ENCODE assay signal across 12 mouse cellular contexts in genomic region chr11:106851438-106851837, GRCm38 (mm10).
DNase-seq lines count a peak whose midpoint lies in the region; ATAC-seq and TF ChIP-seq lines count a peak whose summit lies in the region.
"Had no signal": no experiment of that assay in that cellular context is flagged by ENCODE, and none has a peak within 500 bp of the region (broad histone marks: within the 10 kb centered on the region; RNA-seq: fewer than 3 reads in every experiment).

No protein-coding gene starts in this region.

- H3K4me1 ChIP-seq in embryonic facial prominence, embryonic 11.5 days (ENCODE audit: control insufficient read depth, insufficient read depth, low read length) = no peaks in the 10 kb centered on the region
- H3K4me1 ChIP-seq in embryonic facial prominence, embryonic 10.5 days = no peaks in the 10 kb centered on the region
- H3K4me1 ChIP-seq in liver, adult 2 months (ENCODE audit: control insufficient read depth, insufficient read depth, low read length) = no peaks in the 10 kb centered on the region
- H3K4me1 ChIP-seq: hindbrain, embryonic 15.5 days had no signal

- no peak for TF ChIP-seq POLR2A in liver, adult 2 months (IDR thresholded peaks at IDR 0.05; ENCODE audit: extremely low read depth, insufficient read depth, low read length)

- no peaks in the 10 kb centered on the region for H3K27me3 ChIP-seq in embryonic facial prominence, embryonic 11.5 days (ENCODE audit: control insufficient read depth, insufficient read depth, low read length)
- no peaks in the 10 kb centered on the region for H3K27me3 ChIP-seq in embryonic facial prominence, embryonic 10.5 days (replicated peaks; ENCODE audit: low read depth, poor library complexity, severe bottlenecking)
- no peaks in the 10 kb centered on the region for H3K27me3 ChIP-seq in liver, adult 2 months (ENCODE audit: control insufficient read depth, insufficient read depth, low read length)
- no peaks in the 10 kb centered on the region for H3K27me3 ChIP-seq in Patski
- H3K27me3 ChIP-seq: hindbrain, embryonic 15.5 days had no signal

- intact Hi-C loops in left cerebral cortex, postnatal 25 days (cut with DNase I) = loop anchor here (5.0 kb wide), 1 partner anchor 61 kb away; no protein-coding TSS in a partner anchor

- H3K27ac ChIP-seq in embryonic facial prominence, embryonic 11.5 days (replicated peaks; ENCODE audit: low read depth, low read length) = no peak overlapping the region
- H3K27ac ChIP-seq in embryonic facial prominence, embryonic 10.5 days (replicated peaks) = no peak overlapping the region
- no peak overlapping the region for H3K27ac ChIP-seq in liver, adult 2 months (replicated peaks; ENCODE audit: insufficient read depth, low read depth, low read length)
- H3K27ac ChIP-seq: hindbrain, embryonic 15.5 days had no signal

- CTCF ChIA-PET in Patski (lab: Charles Lee) = interaction anchor here (0.6 to 1.6 kb wide), 4 partner anchors 11 to 124 kb away, joined by 3 to 4 read pairs (median 3); no protein-coding TSS in a partner anchor

- in situ Hi-C loops in Patski (cut with MboI; ENCODE audit: low pct_unique_long_range_greater_than_20kb) = no loop called here

- no peak for TF ChIP-seq CTCF in liver, adult 2 months (IDR thresholded peaks at IDR 0.05; ENCODE audit: low read depth, low read length)
- TF ChIP-seq CTCF in Patski (IDR thresholded peaks at IDR 0.05) = peak; percentile 38

- peak; percentile 41 for DNase-seq in embryonic facial prominence, embryonic 11.5 days (ENCODE audit: low spot score)
- no peak for DNase-seq in embryonic facial prominence, embryonic 10.5 days (ENCODE audit: low spot score)
- peak; percentile 28 for DNase-seq in liver, adult 2 months (ENCODE audit: extremely low read depth, low read depth, low spot score)
- no peak for DNase-seq in liver
- DNase-seq in Patski (ENCODE audit: low read depth, low spot score) = no peak
- DNase-seq in retina, adult 2 months (ENCODE audit: low read depth, low spot score) = peak; percentile 29
- no peak for DNase-seq in left cerebral cortex, postnatal 25 days (ENCODE audit: low spot score in 2 of 2)
- no peak for DNase-seq in adrenal gland, postnatal 4 days (ENCODE audit: low spot score in 2 of 2)
- DNase-seq: adrenal gland, postnatal 14 days; gastrocnemius, postnatal 25 days; lung, postnatal 4 days had no signal

- peaks cover 6% of the 10 kb centered on the region; the same call in 1 of the 2 replicates for H3K79me2 ChIP-seq in liver, adult 2 months (ENCODE audit: control insufficient read depth, insufficient read depth, low read length)

- H3K36me3 ChIP-seq in embryonic facial prominence, embryonic 11.5 days (replicated peaks; ENCODE audit: control insufficient read depth, insufficient read depth, low read depth, low read length) = no peaks in the 10 kb centered on the region; the same call in 1 of the 2 replicates
- peaks cover 87% of the 10 kb centered on the region for H3K36me3 ChIP-seq in embryonic facial prominence, embryonic 10.5 days (replicated peaks)
- peaks cover 51% of the 10 kb centered on the region for H3K36me3 ChIP-seq in liver, adult 2 months (ENCODE audit: control insufficient read depth, insufficient read depth, low read length)

- ATAC-seq in embryonic facial prominence, embryonic 11.5 days (replicated peaks; ENCODE audit: insufficient number of reproducible peaks, low FRiP score, low TSS enrichment, low read depth) = no peak
- ATAC-seq in Patski = no peak

- H3K4me3 ChIP-seq in embryonic facial prominence, embryonic 11.5 days (ENCODE audit: low read depth, low read length) = no peak overlapping the region
- H3K4me3 ChIP-seq in embryonic facial prominence, embryonic 10.5 days = no peak overlapping the region
- H3K4me3 ChIP-seq in liver, adult 2 months (ENCODE audit: insufficient read depth, low read depth, low read length) = no peak overlapping the region
- H3K4me3 ChIP-seq: hindbrain, embryonic 15.5 days had no signal

- H3K9ac ChIP-seq in embryonic facial prominence, embryonic 11.5 days (replicated peaks; ENCODE audit: low read length) = no peak overlapping the region
- no peak overlapping the region for H3K9ac ChIP-seq in liver, adult 2 months (ENCODE audit: low read depth, low read length)
- H3K9ac ChIP-seq: hindbrain, embryonic 15.5 days had no signal

- no peak overlapping the region for H3K4me2 ChIP-seq in embryonic facial prominence, embryonic 11.5 days (ENCODE audit: low read depth, low read length)
- H3K4me2 ChIP-seq: hindbrain, embryonic 15.5 days had no signal

- WGBS in embryonic facial prominence, embryonic 11.5 days = 59% methylated on average over 2 of the region's 2 CpGs
- WGBS in embryonic facial prominence, embryonic 10.5 days = 56% methylated on average over 2 of the region's 2 CpGs
- 62% methylated on average over 2 of the region's 2 CpGs for WGBS in liver, adult 2 months

- POLR2A ChIA-PET in Patski (lab: Charles Lee) = no interaction called here

- no peaks in the 10 kb centered on the region for H3K9me3 ChIP-seq in embryonic facial prominence, embryonic 11.5 days (replicated peaks; ENCODE audit: control insufficient read depth, low read length)
- H3K9me3 ChIP-seq in embryonic facial prominence, embryonic 10.5 days = no peaks in the 10 kb centered on the region
- H3K9me3 ChIP-seq: hindbrain, embryonic 15.5 days had no signal

Comparison
In these comparisons a context has a peak if more than half of its experiments do, and no peak if none do; other contexts are left out.
1. DNase-seq: peak in embryonic facial prominence, embryonic 11.5 days (single experiment), liver, adult 2 months (single experiment) and retina, adult 2 months (single experiment); none in embryonic facial prominence, embryonic 10.5 days (single experiment), liver (single experiment), Patski (single experiment), left cerebral cortex, postnatal 25 days (0 of 2) and adrenal gland, postnatal 4 days (0 of 2).